Mouse (Mus musculus) testis, adult 2 months (tissue): ENCODE results near the gene Synrg. TPM values are rescaled to one million over a fixed set of nuclear protein-coding genes. Genes with fewer than 3 reads are reported as not detected.

Source experiments
- H3K27ac ChIP-seq: fragments of 200-500 bp; 2 replicates; pipeline ENCODE4 v1.5.1; 2012; ENCODE audit warnings: low read depth, low read length; ENCODE audit not compliant: control insufficient read depth, insufficient read depth
- H3K27me3 ChIP-seq: fragments of 200-500 bp; 2 replicates; pipeline ENCODE4 v1.6.1; 2012; ENCODE audit warnings: mild to moderate bottlenecking, low read length, moderate library complexity; ENCODE audit not compliant: control insufficient read depth, insufficient read depth
- H3K36me3 ChIP-seq: fragments of 200-500 bp; 2 replicates; pipeline ENCODE4 v1.6.1; 2012; ENCODE audit warnings: mild to moderate bottlenecking, low read length; ENCODE audit not compliant: control insufficient read depth, insufficient read depth
- H3K4me1 ChIP-seq: fragments of 200-500 bp; 2 replicates; pipeline ENCODE4 v1.6.1; 2012; ENCODE audit warnings: low read length; ENCODE audit not compliant: control insufficient read depth, insufficient read depth
- H3K4me3 ChIP-seq: fragments of 200-500 bp; 2 replicates; pipeline ENCODE4 v1.5.1; 2012; ENCODE audit warnings: low read depth, mild to moderate bottlenecking, low read length, moderate library complexity, mixed read lengths; ENCODE audit not compliant: control insufficient read depth
- CTCF ChIP-seq: fragments of 200-500 bp; IDR thresholded peaks from 2 replicates; pipeline ENCODE4 v1.5.1; 2012; ENCODE audit warnings: low read depth, mild to moderate bottlenecking, inconsistent platforms, low read length, moderate library complexity; ENCODE audit not compliant: control insufficient read depth, insufficient read depth, insufficient replicate concordance
- POLR2A ChIP-seq: fragments of 200-500 bp; IDR thresholded peaks from 2 replicates; pipeline ENCODE4 v1.6.1; 2012; ENCODE audit warnings: low read depth, mild to moderate bottlenecking, inconsistent platforms, low read length, moderate library complexity; ENCODE audit not compliant: control insufficient read depth
- polyA plus RNA-seq: library from polyadenylated mRNA; depleted of rRNA; stranded (reverse); fragments of >200 nt; gene quantifications from 2 replicates; pipeline ENCODE4 v1.2.3, GENCODE M21; 2012

The Synrg gene
- polyA plus RNA-seq, 1 experiment = 33.0 TPM

DNA sequence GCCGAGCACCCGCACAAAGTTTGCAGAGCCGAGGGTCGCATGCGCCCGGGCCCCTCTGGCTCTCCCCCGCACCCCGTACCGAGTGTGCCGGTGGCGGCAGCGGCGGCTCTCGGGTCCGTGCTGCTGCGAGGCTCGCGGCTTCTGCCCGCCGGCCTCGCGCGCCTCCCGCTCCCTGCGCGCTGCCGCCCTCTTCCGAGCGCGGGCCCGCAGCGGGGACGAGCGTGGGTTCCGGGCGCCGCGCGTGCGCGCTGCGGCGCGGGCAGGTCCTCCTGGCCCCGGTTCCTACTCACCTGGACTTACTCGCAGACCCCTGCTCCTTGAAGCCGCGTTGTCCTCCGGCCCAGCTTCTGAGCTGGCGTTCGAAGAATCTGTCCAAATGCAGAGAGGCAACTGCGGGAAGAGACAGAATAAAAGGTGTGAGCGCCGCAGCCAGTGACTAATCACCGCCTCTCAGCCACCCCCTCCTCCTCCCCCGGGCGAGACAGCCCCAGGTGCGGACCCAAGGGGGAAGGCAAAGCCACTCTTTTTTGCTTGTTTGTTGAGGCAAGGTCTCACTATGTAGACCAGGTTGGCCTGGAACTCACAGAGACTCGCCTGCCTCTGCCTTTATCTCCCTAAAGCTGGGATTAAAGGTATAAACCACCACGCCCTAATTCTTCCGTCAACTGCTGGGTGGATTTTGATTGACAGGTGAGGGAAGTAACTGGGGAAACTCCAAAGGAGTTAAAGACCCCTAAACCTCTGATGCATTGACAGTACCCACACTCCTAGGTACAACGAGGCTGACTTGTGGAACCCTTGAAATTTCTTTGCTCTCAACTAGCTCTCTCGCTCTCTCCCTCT lies 104.2 kb downstream of the Synrg start:
- TF ChIP-seq POLR2A (no peak; the same call in 1 of the 2 replicates), CTCF (no peak)
- peaks cover 5% of the 10 kb centered on the region for H3K4me1 ChIP-seq
- H3K27me3 ChIP-seq = no peaks in the 10 kb centered on the region
- no peak overlapping the region for H3K27ac ChIP-seq
- H3K36me3 ChIP-seq = no peaks in the 10 kb centered on the region
- peak overlapping the region; percentile 76 for H3K4me3 ChIP-seq

DNA sequence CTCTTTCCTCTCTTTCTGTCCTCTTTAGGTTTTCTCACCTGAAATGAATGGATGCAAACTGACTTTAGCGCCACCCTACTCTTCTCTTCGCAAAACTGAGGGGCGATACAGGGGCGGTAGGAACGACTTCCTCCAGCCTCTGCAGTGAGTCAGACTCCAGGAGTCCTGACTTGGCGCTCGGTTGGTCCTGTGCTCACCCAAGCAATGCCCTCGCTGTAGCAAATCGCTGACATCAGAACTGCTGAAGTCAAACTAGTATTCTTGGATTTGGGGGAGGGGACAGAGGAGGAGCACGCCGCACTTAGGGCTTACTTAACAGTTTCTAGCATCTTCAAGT lies 104.8 kb downstream of the Synrg start, which contains the start of gene Dusp14:
Gene Dusp14 (minus strand): TSS at position 228 of the 337 bp plus-strand sequence.
- no peaks in the 10 kb centered on the region for H3K27me3 ChIP-seq
- no peaks in the 10 kb centered on the region for H3K36me3 ChIP-seq
- peaks cover 5% of the 10 kb centered on the region for H3K4me1 ChIP-seq
- TF ChIP-seq POLR2A (no peak), CTCF (no peak)
- peak within 1 kb of the TSS; percentile 76 for H3K4me3 ChIP-seq
- H3K27ac ChIP-seq = no peak within 1 kb of the TSS

DNA sequence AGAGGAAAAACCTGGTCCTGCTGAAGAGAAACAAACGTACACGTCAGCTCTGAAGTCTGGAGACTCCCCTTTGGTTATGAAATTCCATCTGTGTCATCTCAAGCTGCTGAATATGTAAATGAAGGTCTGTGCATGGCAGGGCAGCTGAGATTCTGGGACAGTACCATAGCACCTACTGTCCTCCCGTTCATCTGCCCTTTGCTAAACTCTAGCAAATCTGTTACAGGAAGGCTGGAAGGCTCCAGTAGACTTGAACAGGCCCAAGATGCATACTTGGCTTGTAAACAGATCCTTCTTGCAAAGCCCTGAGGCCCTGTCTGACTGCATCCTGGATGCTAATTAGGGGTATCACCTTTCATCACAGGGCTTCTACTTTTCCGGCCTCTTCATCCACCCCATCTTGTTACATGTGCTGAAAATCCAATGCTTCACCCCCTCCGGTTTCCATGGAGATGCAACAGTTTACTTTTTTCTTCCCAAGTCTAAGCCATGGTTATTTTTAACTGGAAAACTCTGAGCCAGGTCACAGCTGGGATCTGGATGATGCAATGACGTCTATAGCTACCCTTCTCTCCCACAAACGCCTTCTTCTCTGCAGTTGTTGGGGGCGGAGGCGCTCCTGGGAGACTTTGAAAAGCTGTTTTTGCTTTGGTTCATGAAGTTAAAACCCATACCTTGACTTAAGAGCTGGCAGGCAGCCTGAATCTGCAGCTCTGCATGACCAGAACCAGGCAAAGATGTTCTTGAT lies 108.8 kb downstream of the Synrg start:
- Histone ChIP-seq H3K4me1 (0 out of 2 replicates have a peak, but pooled peaks cover 3% of the 10 kb centered on the region), H3K36me3 (no peaks in the 10 kb centered on the region), H3K4me3 (no peak overlapping the region), H3K27ac (no peak overlapping the region), H3K27me3 (no peaks in the 10 kb centered on the region)
- TF ChIP-seq POLR2A (no peak), CTCF (no peak)

DNA sequence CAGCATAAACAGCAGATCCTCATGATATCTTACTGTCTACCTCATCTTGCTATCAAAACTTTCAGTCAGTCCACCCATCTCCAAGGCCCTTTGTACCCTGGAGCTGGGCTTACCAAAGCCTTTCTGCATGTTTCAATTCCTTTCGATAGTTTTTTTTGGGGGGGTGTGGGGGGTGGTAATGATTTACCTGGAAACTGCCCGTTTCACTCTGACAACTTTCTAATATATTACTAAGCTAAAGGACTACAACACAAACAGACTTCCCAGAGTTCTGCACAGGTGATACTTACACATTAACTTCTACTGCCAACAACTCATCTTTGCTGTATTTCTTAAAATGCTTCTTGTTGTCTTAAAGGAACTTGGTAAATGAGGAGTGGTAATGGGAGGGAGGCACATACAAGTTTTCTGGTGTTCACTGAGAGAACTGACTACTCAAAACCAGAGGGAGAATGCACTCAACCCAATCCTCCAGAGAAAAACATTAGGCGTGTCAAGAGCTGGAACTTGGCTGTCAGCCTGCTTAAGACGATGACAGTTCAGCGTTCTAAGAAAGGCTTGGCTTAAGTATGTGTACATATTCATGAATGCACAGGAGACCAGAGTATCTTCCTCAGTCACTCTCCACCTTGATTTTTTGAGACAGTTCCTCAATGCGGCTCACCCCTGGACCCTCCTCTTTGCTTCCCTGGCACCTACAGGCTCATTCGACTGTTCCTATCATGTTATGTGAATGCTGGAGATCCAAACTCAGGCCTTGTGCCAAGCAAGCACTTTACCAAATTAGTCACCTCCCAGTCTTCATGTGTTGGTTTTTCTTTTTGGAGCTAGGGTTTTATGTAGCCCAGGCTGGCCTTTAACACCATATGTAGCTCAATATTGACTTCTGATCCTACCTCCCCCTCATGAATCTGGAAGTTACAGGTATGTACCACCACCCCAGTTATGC lies 109.9 kb downstream of the Synrg start:
- H3K4me1 ChIP-seq = 0 out of 2 replicates have a peak, but pooled peaks cover under 1% of the 10 kb centered on the region
- H3K4me3 ChIP-seq = no peak overlapping the region
- no peak for TF ChIP-seq CTCF
- no peak overlapping the region for H3K27ac ChIP-seq
- H3K36me3 ChIP-seq = no peaks in the 10 kb centered on the region
- H3K27me3 ChIP-seq = no peaks in the 10 kb centered on the region

DNA sequence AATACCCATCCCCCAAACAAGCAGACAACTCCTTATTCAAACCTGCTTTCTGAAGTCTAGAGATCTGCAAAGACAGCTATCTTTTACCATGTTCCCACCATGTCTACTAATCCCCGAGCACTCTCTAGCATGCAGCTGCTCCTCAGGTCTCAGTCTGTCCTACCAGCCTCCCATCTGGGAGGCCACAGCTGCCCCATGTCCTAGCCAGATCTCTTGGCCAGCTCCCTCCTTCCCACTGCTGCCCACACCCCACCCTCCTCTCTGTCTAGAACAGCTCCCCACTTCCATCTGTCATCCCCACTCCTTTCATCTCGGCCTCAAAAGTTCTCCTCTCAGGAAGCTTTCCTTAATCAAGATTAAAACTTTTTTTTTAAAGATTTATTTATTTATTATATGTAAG lies 112.8 kb downstream of the Synrg start:
- Histone ChIP-seq H3K27me3 (no peaks in the 10 kb centered on the region), H3K36me3 (no peaks in the 10 kb centered on the region), H3K4me1 (no peaks in the 10 kb centered on the region), H3K4me3 (no peak overlapping the region), H3K27ac (no peak overlapping the region)
- TF ChIP-seq CTCF (no peak), POLR2A (no peak)

DNA sequence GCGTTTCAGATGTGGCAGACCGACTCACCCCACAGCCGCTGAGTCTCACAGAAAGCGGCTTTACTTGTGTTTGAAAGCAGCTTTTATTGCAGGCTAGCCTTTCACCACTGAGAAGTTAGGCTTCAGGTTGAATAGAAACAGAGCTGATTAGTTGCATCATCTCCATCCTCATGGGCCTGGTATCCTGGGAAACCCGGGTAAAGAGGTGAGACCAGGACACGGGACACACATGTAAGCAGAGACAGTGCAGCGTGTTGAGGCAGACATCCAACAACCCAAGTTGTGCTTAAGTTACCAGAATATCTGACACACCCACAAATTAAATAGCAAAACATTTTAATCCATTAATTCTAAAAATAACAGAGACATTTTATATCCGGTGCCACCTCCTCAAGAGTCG lies 114.4 kb downstream of the Synrg start:
- Histone ChIP-seq H3K4me3 (no peak overlapping the region), H3K36me3 (no peaks in the 10 kb centered on the region), H3K27ac (no peak overlapping the region), H3K27me3 (no peaks in the 10 kb centered on the region), H3K4me1 (no peaks in the 10 kb centered on the region)
- TF ChIP-seq CTCF (no peak), POLR2A (no peak)

DNA sequence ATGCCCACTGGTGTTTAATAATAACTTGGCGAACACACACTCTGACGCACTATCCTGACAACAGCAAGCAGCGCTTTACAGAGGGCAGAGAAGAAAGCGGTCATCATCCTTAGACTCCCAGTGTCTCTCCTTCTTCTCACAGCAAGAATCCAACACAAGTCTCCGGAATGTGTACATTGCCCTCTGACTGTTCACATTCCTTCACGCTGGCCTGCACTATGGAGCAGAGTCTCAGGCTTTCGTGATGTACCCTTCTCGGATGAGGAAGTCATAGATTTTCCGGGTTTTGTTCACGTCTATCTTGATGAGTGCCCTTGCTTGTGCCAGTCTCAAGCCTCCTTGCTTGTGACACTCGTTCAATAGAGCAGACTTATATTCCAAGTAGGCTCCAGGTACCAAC lies 115.1 kb downstream of the Synrg start:
- Histone ChIP-seq H3K27ac (no peak overlapping the region), H3K4me3 (no peak overlapping the region), H3K4me1 (no peaks in the 10 kb centered on the region), H3K27me3 (no peaks in the 10 kb centered on the region), H3K36me3 (no peaks in the 10 kb centered on the region)
- TF ChIP-seq POLR2A = no peak
- no peak for TF ChIP-seq CTCF
